Mouse (Mus musculus): ENCODE data around the gene Rb1. TPM values are rescaled to one million over a fixed set of nuclear protein-coding genes. Genes with fewer than 3 reads are reported as not detected.

Gene Rb1
- polyA plus RNA-seq, 1 experiment = 2.7 TPM

DNA sequence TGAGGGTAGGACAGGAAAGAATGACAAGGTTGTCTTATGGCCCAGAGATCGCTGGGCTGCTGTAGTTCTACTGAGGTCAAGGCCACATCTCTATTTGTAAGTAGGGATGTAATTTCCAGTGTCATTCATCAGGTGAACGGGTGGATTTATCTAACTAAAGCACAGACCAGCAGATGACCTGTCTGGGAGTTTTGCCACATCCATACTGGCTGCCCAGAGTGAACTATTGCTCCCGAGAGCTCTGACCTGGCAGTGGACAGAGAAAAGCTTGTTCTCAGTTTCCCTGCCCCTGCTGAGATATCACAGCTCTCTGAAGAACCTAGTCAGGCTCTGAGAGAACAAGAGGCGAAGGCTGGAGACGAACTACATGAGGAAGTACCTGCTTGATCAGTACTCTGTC lies 188.4 kb downstream of the Rb1 start:
- H3K79me3 ChIP-seq (ENCODE audit: low read depth) = no peaks in the 10 kb centered on the region
- no peak for TF ChIP-seq CEBPB (IDR thresholded peaks at IDR 0.05; ENCODE audit: low read depth)
- no peak for TF ChIP-seq FOSL1 (IDR thresholded peaks at IDR 0.05; ENCODE audit: insufficient read depth, low read length, poor library complexity, severe bottlenecking)
- no peak for TF ChIP-seq MYOD1 (IDR thresholded peaks at IDR 0.05; ENCODE audit: control insufficient read depth, insufficient read length, low read depth)
- TF ChIP-seq MYOG (IDR thresholded peaks at IDR 0.05; ENCODE audit: control insufficient read depth, extremely low read depth, insufficient read length) = no peak
- no peak for TF ChIP-seq CTCF (IDR thresholded peaks at IDR 0.05; ENCODE audit: control insufficient read depth, insufficient read depth, insufficient read length)
- no peak for TF ChIP-seq MAX (IDR thresholded peaks at IDR 0.05)
- TF ChIP-seq USF1 (IDR thresholded peaks at IDR 0.05; ENCODE audit: low read depth) = no peak
- no peak overlapping the region for H3K4me3 ChIP-seq (ENCODE audit: insufficient read depth, poor library complexity, severe bottlenecking)
- H3K79me2 ChIP-seq (ENCODE audit: control insufficient read depth, insufficient read depth) = no peaks in the 10 kb centered on the region
- H3ac ChIP-seq (ENCODE audit: control insufficient read depth, insufficient read length, low read depth) = no peak overlapping the region
- H3K36me3 ChIP-seq (ENCODE audit: control insufficient read depth, insufficient read depth) = no peaks in the 10 kb centered on the region
- H3K27me3 ChIP-seq (ENCODE audit: control insufficient read depth, insufficient read depth, insufficient read length) = no peaks in the 10 kb centered on the region

Small RNAs within 50 kb of the gene (microRNA-seq; reads per million reads assigned to microRNA genes)
- not detected for gene Mir687 (ENCODE audit: borderline microRNAs expressed)

Other genes starting within 250 kb of the Rb1 start
- gene Rcbtb2, start 202.8 kb downstream of the Rb1 start, polyA plus RNA-seq (2012; fragmentation: generic; extraction: Trizol) = 16.1 TPM
- gene Lpar6, start 87.9 kb downstream of the Rb1 start, polyA plus RNA-seq (2012; fragmentation: generic; extraction: Trizol) = 1.0 TPM
- 153 TPM for gene Itm2b, start 59.5 kb upstream of the Rb1 start, polyA plus RNA-seq (2012; fragmentation: generic; extraction: Trizol)
- gene Med4, start 184.2 kb upstream of the Rb1 start, polyA plus RNA-seq (2012; fragmentation: generic; extraction: Trizol) = 31.6 TPM
- gene Sucla2, start 199.5 kb upstream of the Rb1 start, polyA plus RNA-seq (2012; fragmentation: generic; extraction: Trizol) = 29.7 TPM
- gene Nudt15, start 222.4 kb upstream of the Rb1 start, polyA plus RNA-seq (2012; fragmentation: generic; extraction: Trizol) = 2.2 TPM

All from C2C12 (cell line).